Mouse (Mus musculus) brain, embryonic 18.5 days (tissue): ENCODE measurements around the gene Rora.

Experiments
- DNase-seq: peaks from one replicate; pipeline ENCODE4 v3.0.0-alpha.2; 2012; ENCODE audit warnings: low read depth, low spot score

Gene Rora

GRCm38 (mm10) chr9:68688151-68688550 lies 34.6 kb downstream of the Rora start:
- no peak for DNase-seq

- DNase-seq: no peak
Measured at GRCm38 (mm10) chr9:68689351-68689750, 35.8 kb downstream of the Rora start.

- DNase-seq: no peak
Measured at GRCm38 (mm10) chr9:68694889-68695495, 41.4 kb downstream of the Rora start.

GRCm38 (mm10) chr9:68695496-68695969 lies 41.9 kb downstream of the Rora start:
- DNase-seq: no peak

DNA sequence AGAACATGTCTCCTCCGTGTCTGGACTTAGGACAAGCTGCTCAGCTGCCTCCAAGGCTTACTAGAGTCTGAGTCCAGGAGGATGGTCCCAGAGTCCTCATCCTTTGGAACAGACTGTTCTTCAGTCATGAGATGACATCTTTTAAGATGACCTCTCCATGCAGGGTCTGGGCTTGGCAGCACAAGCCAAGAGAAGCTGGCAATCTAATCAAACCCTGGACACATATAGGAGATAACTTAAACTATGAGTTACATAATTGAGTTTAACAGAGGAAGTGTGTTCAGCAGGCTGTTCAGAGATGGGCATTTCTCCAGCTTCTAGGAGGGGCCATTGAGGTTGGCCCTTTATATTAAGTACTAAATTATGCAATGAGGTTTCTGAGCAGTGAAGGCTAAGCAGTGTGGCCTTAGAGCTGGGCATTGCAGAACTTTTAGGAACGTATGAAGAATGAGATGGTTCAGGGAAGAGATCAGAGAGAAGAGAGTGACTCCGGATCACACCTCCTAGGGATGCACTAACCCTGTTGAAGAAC lies 42.9 kb downstream of the Rora start:
- DNase-seq: no peak

GRCm38 (mm10) chr9:68699341-68699740 lies 45.8 kb downstream of the Rora start:
- no peak for DNase-seq

DNA sequence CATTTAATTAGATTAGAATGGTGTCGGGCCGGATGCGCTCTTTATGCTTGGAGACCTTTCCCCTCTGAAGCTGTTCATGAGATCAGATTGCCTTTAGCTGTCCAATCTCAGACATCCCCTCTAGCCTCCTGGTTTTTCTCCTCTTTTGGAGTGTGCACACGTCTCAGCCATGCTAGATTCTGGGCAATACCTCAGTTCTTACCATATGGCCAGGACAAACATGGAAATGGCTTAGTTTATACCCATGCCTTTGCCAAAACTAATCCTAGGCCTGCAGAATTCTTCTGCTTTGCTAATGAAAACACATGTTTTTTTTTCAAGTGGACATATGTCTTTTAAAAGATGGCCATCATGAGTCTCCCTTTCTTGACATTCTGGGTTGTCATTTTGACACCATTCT lies 46.3 kb downstream of the Rora start:
- DNase-seq: no peak

DNA sequence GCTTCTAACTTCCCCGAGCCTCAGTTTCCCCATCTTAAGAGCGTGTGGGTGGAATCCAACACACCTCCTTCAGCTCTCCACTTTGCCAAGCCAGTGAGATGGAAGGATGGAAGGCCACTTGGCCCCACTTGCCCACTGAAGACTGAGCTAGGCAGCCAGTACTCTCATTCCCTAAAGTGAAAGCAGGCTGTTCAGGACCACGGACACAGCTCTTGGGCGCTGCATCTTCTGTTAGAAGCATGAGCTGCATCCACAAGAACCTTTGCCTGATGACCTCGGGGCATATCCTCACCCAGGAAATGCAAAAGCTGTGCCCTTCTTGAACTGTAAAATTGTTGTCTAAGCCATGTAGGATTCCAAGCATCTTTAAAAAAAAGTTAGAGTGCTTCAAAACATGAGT lies 54.0 kb downstream of the Rora start:
- DNase-seq: no peak

DNA sequence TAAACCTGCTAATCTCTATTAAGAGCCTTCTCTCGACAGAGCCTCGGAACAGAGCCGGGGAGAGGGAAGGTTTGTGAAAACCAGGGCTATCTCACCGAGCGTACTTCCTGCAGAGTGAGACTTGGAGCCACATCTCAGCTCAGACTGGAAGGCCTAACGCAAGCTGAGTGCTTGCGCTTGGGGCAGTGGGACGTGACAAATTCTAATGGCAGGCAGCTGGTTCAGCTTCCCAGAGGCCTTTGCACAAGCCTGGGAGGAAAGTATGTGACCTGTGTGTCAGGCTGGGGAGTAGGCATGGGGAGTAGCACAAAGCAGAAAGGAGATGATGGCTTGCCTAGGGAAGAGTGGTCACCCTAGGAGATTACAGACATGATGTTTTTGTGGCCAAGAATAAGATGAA lies 55.6 kb downstream of the Rora start:
- no peak for DNase-seq

DNA sequence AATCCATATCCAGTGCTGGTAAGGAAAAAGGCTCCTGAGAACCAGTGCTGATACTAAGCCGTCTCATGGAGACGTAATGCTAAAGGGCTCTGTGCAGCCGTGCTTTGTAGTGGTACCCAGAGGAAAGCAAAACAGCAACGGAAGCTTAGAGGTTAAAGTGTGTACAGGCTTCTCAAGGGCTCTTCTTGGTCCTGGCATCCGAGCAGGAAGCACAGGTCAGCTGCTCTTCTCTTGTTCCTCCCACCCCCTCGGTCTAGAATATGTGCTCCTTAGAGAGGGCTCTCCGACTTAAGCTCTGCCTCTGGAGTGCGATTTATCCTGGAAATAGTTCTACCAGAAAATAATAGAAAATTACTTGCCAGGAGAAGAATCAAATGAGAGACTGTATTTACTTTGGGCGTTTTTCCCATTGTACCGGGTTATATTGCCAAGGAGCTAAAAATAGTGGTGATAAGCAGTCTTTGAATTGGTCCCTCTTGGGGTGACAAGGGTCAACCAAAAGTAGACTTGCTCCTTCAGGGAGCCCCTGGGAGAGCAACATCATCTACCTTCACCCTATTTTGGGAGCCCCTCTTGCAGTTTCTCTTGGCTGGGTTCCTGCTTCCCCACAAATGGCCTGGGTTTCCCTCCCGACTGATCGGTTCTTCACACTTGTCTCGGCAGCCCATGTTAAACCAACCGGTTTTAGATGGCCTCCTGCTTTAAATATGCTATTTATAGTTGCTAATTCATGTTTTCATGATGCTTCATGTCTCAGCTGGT lies 57.5 kb downstream of the Rora start:
- no peak for DNase-seq

DNA sequence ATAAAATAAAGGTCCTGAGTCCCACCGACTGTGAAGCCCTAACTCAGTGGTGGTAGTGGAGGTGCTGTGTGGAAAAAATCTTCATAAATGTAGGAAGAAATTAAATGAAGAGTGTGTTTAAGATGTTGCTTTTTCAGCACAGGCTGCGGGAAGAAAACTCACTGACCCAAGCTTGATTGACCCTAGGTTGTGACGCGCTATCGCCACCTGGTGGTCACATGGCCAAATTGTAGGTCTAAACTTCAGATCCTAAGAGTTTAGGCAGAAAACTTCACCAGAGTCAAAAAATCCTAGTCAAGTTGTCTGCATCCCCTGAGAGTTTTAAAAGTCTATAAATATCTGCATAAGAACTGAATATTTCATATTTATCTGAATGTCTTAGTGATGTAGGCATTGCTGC lies 63.4 kb downstream of the Rora start:
- no peak for DNase-seq

GRCm38 (mm10) chr9:68718427-68718826 lies 64.8 kb downstream of the Rora start:
- no peak for DNase-seq

DNA sequence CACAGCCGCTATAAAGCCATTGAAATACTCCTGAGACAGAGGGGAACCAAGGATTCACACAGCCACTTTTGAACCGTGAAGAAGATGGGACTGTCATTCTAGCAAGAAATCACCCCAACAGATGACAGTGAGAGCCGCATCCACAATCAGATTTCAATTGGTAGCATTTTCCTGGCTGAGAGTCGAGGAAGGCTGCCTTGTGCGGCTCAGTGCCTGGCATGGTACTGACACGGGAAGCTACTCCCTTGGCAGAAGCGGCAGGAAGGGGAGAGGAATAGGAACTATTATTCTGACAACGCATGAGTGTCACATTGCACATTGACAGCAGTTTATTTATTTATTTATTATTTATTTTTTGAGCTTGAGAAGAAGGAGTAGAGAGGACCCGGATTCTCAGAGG lies 65.7 kb downstream of the Rora start:
- DNase-seq: no peak

GRCm38 (mm10) chr9:68724636-68725285 lies 71.2 kb downstream of the Rora start:
- DNase-seq: no peak

DNA sequence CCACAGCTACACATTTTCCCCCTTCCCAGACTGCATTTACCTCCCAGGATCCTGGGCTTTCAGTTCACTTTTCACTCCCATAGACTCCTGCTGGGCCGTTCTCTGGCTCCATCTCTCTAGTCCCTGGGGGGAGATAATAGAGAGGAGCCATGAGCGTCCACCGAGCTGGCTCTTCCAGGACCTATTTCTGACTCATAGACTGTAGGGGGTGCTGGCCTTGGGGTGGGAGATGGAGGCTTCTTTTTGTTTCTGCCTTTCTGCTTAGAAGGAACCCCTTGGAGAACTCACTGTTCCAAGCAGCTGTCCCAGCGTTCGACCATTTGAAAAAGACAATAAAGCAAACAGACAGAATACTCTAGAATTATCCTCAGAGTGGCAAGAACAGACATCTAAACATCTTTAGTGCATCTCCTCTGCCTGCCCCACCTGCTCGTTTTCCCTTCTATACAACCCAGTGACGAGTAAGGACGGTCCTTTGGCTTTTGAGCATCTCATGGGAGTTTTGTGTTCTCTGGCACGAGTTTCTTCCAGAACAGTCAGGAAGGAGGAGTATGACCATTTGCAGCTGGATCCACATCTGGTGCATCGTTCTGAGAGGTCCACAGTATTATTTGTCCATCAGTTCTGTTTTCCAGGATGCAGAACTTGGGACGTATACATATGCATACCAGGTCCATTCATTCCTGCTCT lies 73.7 kb downstream of the Rora start:
- DNase-seq: no peak

- DNase-seq: no peak
Measured at GRCm38 (mm10) chr9:68731438-68731837, 77.9 kb downstream of the Rora start.

- no peak for DNase-seq
Measured at GRCm38 (mm10) chr9:68732929-68733328, 79.3 kb downstream of the Rora start.

- DNase-seq: no peak
Measured at GRCm38 (mm10) chr9:68735886-68736285, 82.3 kb downstream of the Rora start.

DNA sequence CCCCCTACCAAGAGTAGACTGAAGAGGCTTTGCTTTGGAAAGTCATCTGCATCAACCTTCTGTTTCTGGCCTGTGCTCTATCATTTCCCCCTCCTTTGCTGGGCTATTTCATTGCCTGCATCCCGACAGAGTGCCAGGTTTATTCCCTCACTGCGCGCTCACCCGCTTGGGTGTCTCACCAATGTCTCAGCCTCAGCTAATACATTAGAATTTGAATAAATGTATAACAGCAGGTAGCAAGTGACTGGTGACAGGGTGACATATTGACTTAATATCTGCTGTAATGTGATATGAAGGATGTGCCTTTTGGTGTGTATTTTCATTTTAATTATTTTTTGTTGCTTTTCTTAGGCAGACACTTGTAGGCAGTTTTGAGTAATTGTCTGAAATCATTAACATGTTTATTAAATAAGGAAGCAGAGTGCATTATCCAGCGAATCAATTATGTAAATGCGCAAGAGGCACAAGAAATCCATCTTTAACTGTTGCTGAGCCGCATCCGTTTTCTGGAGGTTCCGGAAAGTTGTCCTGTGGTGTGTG lies 83.7 kb downstream of the Rora start:
- DNase-seq: no peak

DNA sequence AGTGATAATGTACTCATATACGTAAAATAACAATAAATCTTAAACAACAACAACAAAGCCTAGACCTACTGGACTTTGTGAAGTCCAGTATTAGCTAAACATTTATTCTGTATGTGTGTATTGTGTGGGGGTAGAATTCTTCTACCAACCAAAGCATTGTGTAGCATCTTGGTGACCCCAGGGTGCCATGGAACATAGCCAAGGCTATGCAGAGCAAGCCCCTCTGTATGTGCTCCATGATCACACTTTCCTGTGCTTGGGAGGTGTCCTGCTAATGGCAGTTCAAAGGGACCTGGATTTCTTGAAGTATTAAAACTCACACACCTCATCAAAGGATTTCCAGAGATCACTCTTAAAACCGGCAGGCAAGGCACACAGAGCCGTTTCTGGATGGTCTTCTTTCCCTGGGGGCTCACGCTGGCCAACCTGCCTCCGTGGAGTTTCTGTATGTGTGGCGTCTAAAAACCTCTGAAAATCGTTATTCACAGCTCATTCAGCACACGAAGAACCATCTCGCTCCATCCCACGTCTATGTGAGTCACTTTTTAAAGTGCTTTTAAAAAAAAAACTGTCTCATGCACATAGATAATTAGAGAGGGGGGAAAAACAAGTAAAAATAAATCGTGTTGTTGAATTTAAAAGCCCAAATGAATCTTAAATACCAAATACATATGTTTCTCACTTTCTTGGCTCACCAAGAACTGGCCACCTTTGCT lies 92.5 kb downstream of the Rora start:
- DNase-seq: no peak

DNA sequence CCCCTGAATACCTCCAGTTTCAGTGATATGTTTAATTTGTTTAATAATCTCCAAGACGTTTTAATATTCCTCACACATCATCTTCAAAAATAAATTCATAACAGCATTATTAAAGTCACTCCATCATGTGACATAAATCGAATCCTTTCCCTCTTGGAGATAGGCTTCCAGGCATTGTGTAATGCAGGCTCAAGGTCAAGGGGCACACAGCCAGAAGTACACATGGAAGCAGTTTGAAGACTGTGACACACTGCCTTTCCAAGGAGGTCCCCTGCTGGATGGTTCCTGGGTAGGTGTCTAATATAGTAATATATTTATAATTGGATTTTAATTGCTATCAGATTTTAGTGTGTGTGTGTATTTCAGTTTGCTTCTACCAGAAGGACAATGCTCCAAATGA lies 103.4 kb downstream of the Rora start:
- no peak for DNase-seq
